ENCODE assay signal across 12 mouse cellular contexts in the genomic region with DNA sequence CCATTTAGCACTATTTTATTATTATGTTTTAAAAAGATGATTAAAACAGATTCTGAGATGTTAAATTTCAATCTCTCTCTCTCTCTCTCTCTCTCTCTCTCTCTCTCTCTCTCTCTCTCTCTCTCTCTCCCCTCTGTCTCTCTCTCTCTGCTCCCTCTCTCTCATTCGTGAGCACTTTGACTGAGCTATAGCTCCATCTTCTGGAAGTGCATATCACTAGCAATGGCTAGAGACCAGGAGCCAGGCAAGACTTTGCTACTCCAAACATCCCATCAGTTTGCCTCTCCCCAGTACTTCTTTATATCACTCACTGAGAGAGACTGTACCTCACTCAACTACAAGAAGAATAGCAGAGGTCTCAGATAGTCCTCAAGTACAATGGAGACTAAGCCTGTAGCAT.
DNase-seq lines count a peak whose midpoint lies in the region; ATAC-seq and TF ChIP-seq lines count a peak whose summit lies in the region.
"Had no signal": no experiment of that assay in that cellular context is flagged by ENCODE, and none has a peak within 500 bp of the region (broad histone marks: within the 10 kb centered on the region; RNA-seq: fewer than 3 reads in every experiment).

No protein-coding gene starts in this region.

- WGBS in kidney, adult 2 months, result 4% methylated on average over 1 of the region's 1 CpGs
- 12% methylated on average over 1 of the region's 1 CpGs for WGBS in neural tube, embryonic 11.5 days
- 0% methylated on average over 1 of the region's 1 CpGs for WGBS in stomach, postnatal 0 days
- 7% methylated on average over 1 of the region's 1 CpGs for WGBS in forebrain, embryonic 11.5 days

- H3K27ac ChIP-seq in kidney, adult 2 months (ENCODE audit: insufficient read depth, low read depth, low read length), result no peak overlapping the region
- H3K27ac ChIP-seq in neural tube, embryonic 11.5 days (ENCODE audit: low read depth, low read length), result no peak overlapping the region
- no peak overlapping the region for H3K27ac ChIP-seq in stomach, postnatal 0 days (replicated peaks)
- H3K27ac ChIP-seq in forebrain, embryonic 11.5 days (ENCODE audit: low read depth, low read length), result no peak overlapping the region
- H3K27ac ChIP-seq: embryonic facial prominence, embryonic 12.5 days; kidney, embryonic 15.5 days had no signal

- no peak overlapping the region for H3K9ac ChIP-seq in neural tube, embryonic 11.5 days (ENCODE audit: low read length)
- no peak overlapping the region for H3K9ac ChIP-seq in stomach, postnatal 0 days (ENCODE audit: low read length)
- no peak overlapping the region for H3K9ac ChIP-seq in forebrain, embryonic 11.5 days (ENCODE audit: low read length)
- H3K9ac ChIP-seq: embryonic facial prominence, embryonic 12.5 days; kidney, embryonic 15.5 days had no signal

- peak; percentile 25 to 30 for DNase-seq in cerebellum, postnatal 10 days
- no peak for DNase-seq in cerebellum, adult 11 months
- peak; percentile 2 for DNase-seq in kidney, adult 2 months
- DNase-seq in kidney, adult 11 months, result no peak
- DNase-seq in neural tube, embryonic 11.5 days (ENCODE audit: low spot score), result peak; percentile 15
- no peak for DNase-seq in neural tube, embryonic 10.5 days (ENCODE audit: extremely low spot score, low spot score)
- no peak for DNase-seq in stomach, postnatal 0 days (ENCODE audit: low spot score)
- DNase-seq in forebrain, embryonic 11.5 days (ENCODE audit: low spot score), result no peak
- DNase-seq: gastrocnemius, postnatal 25 days; liver had no signal

- no peaks in the 10 kb centered on the region for H3K36me3 ChIP-seq in kidney, adult 2 months (ENCODE audit: control insufficient read depth, insufficient read depth, low read length)
- H3K36me3 ChIP-seq in neural tube, embryonic 11.5 days (ENCODE audit: control insufficient read depth, insufficient read depth, low read length), result no peaks in the 10 kb centered on the region
- no peaks in the 10 kb centered on the region for H3K36me3 ChIP-seq in stomach, postnatal 0 days (ENCODE audit: control insufficient read depth, insufficient read depth, low read length)
- H3K36me3 ChIP-seq in forebrain, embryonic 11.5 days (ENCODE audit: control insufficient read depth, insufficient read depth, low read length), result no peaks in the 10 kb centered on the region
- H3K36me3 ChIP-seq: embryonic facial prominence, embryonic 12.5 days; kidney, embryonic 15.5 days had no signal

- no peaks in the 10 kb centered on the region for H3K9me3 ChIP-seq in neural tube, embryonic 11.5 days (ENCODE audit: control insufficient read depth, low read length)
- H3K9me3 ChIP-seq in stomach, postnatal 0 days (ENCODE audit: control insufficient read depth, low read length), result no peaks in the 10 kb centered on the region
- no peaks in the 10 kb centered on the region for H3K9me3 ChIP-seq in forebrain, embryonic 11.5 days (ENCODE audit: control insufficient read depth, low read length)
- H3K9me3 ChIP-seq: embryonic facial prominence, embryonic 12.5 days; kidney, embryonic 15.5 days had no signal

- no peaks in the 10 kb centered on the region for H3K27me3 ChIP-seq in kidney, adult 2 months (replicated peaks; ENCODE audit: control insufficient read depth, insufficient read depth, low read length)
- no peaks in the 10 kb centered on the region for H3K27me3 ChIP-seq in neural tube, embryonic 11.5 days (ENCODE audit: control insufficient read depth, insufficient read depth, low read length)
- no peaks in the 10 kb centered on the region for H3K27me3 ChIP-seq in stomach, postnatal 0 days (ENCODE audit: control insufficient read depth, insufficient read depth, low read length)
- no peaks in the 10 kb centered on the region for H3K27me3 ChIP-seq in forebrain, embryonic 11.5 days (ENCODE audit: control insufficient read depth, insufficient read depth, low read length)
- H3K27me3 ChIP-seq: embryonic facial prominence, embryonic 12.5 days; kidney, embryonic 15.5 days had no signal

- 0 out of 2 replicates have a peak, but pooled peaks have one; percentile 18 for TF ChIP-seq CTCF in kidney, adult 2 months (conservative IDR thresholded peaks at IDR 0.05; ENCODE audit: insufficient read depth, insufficient read length, low read depth, low read length)
- TF ChIP-seq CTCF in stomach, postnatal 0 days (IDR thresholded peaks at IDR 0.05; ENCODE audit: low read depth), result peak; percentile 61

- no peak for ATAC-seq in neural tube, embryonic 11.5 days (ENCODE audit: insufficient read depth, low FRiP score, low TSS enrichment)
- no peak for ATAC-seq in stomach, postnatal 0 days (ENCODE audit: low FRiP score, low TSS enrichment)
- no peak for ATAC-seq in forebrain, embryonic 11.5 days (replicated peaks; ENCODE audit: low FRiP score)

- no peak for TF ChIP-seq POLR2A in kidney, adult 2 months (IDR thresholded peaks at IDR 0.05; ENCODE audit: low read depth, low read length)

- no peak overlapping the region for H3K4me3 ChIP-seq in kidney, adult 2 months (ENCODE audit: insufficient read depth, low read depth, low read length)
- no peak overlapping the region for H3K4me3 ChIP-seq in neural tube, embryonic 11.5 days (ENCODE audit: low read depth, low read length)
- H3K4me3 ChIP-seq in stomach, postnatal 0 days (ENCODE audit: low read depth, low read length), result no peak overlapping the region
- no peak overlapping the region for H3K4me3 ChIP-seq in forebrain, embryonic 11.5 days (ENCODE audit: low read depth, low read length)
- H3K4me3 ChIP-seq: embryonic facial prominence, embryonic 12.5 days; kidney, embryonic 15.5 days had no signal

- no peaks in the 10 kb centered on the region for H3K4me1 ChIP-seq in kidney, adult 2 months (ENCODE audit: control insufficient read depth, insufficient read depth, low read length)
- H3K4me1 ChIP-seq in neural tube, embryonic 11.5 days (ENCODE audit: control insufficient read depth, insufficient read depth, low read length), result no peaks in the 10 kb centered on the region
- H3K4me1 ChIP-seq in stomach, postnatal 0 days (replicated peaks; ENCODE audit: control insufficient read depth, insufficient read depth), result no peaks in the 10 kb centered on the region
- no peaks in the 10 kb centered on the region for H3K4me1 ChIP-seq in forebrain, embryonic 11.5 days (replicated peaks; ENCODE audit: control insufficient read depth, insufficient read depth, low read length)
- H3K4me1 ChIP-seq: embryonic facial prominence, embryonic 12.5 days; kidney, embryonic 15.5 days had no signal

- TF ChIP-seq EP300 in stomach, postnatal 0 days (optimal IDR thresholded peaks at IDR 0.05), result no peak

- H3K4me2 ChIP-seq in neural tube, embryonic 11.5 days (ENCODE audit: low read depth), result no peak overlapping the region
- no peak overlapping the region for H3K4me2 ChIP-seq in stomach, postnatal 0 days (replicated peaks; ENCODE audit: low read depth)
- no peak overlapping the region for H3K4me2 ChIP-seq in forebrain, embryonic 11.5 days (ENCODE audit: low read depth, low read length, severe bottlenecking)
- H3K4me2 ChIP-seq: embryonic facial prominence, embryonic 12.5 days; kidney, embryonic 15.5 days had no signal

Comparison
In these comparisons a context has a peak if more than half of its experiments do, and no peak if none do; other contexts are left out.
1. DNase-seq: peak in cerebellum, postnatal 10 days (2 of 2), kidney, adult 2 months (single experiment) and neural tube, embryonic 11.5 days (single experiment); none in cerebellum, adult 11 months (single experiment), kidney, adult 11 months (single experiment), neural tube, embryonic 10.5 days (single experiment), stomach, postnatal 0 days (single experiment) and forebrain, embryonic 11.5 days (single experiment).